Mouse (Mus musculus) frontal cortex, postnatal 14 days (tissue): ENCODE results near the gene Tbxa2r.
A peak's percentile ranks its signal among the peaks of the same experiment; 100 is the strongest.

Experiments used
- DNase-seq, 2 experiments: peaks; one replicate each; pipeline ENCODE4 v3.0.0; 2022; ENCODE audit warnings: low spot score in 2 of 2

Gene Tbxa2r

GRCm38 (mm10) chr10:81299585-81300351 lies 28.8 kb upstream of the Tbxa2r start:
- DNase-seq, result no peak

- DNase-seq, result no peak
These were observed 28.1 kb upstream of the Tbxa2r start for GRCm38 (mm10) chr10:81300352-81300907.

- DNase-seq, result no peak
These were observed 27.2 kb upstream of the Tbxa2r start for GRCm38 (mm10) chr10:81301321-81301720.

- DNase-seq, result no peak
These were observed 26.2 kb upstream of the Tbxa2r start for GRCm38 (mm10) chr10:81302288-81302687.

GRCm38 (mm10) chr10:81302781-81303218 lies 25.7 kb upstream of the Tbxa2r start:
- DNase-seq, result peak in 1 of 2 experiments; percentile 48

GRCm38 (mm10) chr10:81303258-81303657 lies 25.3 kb upstream of the Tbxa2r start:
- no peak for DNase-seq

- DNase-seq, result no peak
These were observed 24.8 kb upstream of the Tbxa2r start for GRCm38 (mm10) chr10:81303761-81304160.

- no peak for DNase-seq
These were observed 23.8 kb upstream of the Tbxa2r start for GRCm38 (mm10) chr10:81304597-81305238.

- DNase-seq, result no peak
These were observed 22.9 kb upstream of the Tbxa2r start for GRCm38 (mm10) chr10:81305663-81306062.

GRCm38 (mm10) chr10:81306173-81306668 lies 22.3 kb upstream of the Tbxa2r start:
- no peak for DNase-seq

GRCm38 (mm10) chr10:81306837-81307682 lies 21.5 kb upstream of the Tbxa2r start:
- no peak for DNase-seq

- DNase-seq, result no peak
These were observed 19.0 kb upstream of the Tbxa2r start for GRCm38 (mm10) chr10:81309571-81309970.

- no peak for DNase-seq
These were observed 14.9 kb upstream of the Tbxa2r start for GRCm38 (mm10) chr10:81313581-81313980.

GRCm38 (mm10) chr10:81314201-81314600 lies 14.3 kb upstream of the Tbxa2r start:
- no peak for DNase-seq

- DNase-seq, result no peak
These were observed 12.9 kb upstream of the Tbxa2r start for GRCm38 (mm10) chr10:81315587-81315986.

- DNase-seq, result no peak
These were observed 12.0 kb upstream of the Tbxa2r start for GRCm38 (mm10) chr10:81316338-81317060.

GRCm38 (mm10) chr10:81317273-81317672 lies 11.3 kb upstream of the Tbxa2r start:
- no peak for DNase-seq

GRCm38 (mm10) chr10:81318589-81319329 lies 9.8 kb upstream of the Tbxa2r start:
- no peak for DNase-seq

- DNase-seq, result no peak
These were observed 9.2 kb upstream of the Tbxa2r start for GRCm38 (mm10) chr10:81319330-81319699.

- DNase-seq, result peak; percentile 57 to 93
These were observed 8.6 kb upstream of the Tbxa2r start for GRCm38 (mm10) chr10:81319741-81320549.
